Mouse (Mus musculus): ENCODE results near the gene Prss53. TPM values are rescaled to one million over a fixed set of nuclear protein-coding genes. Genes with fewer than 3 reads are reported as not detected.

The Prss53 gene
- polyA plus RNA-seq, 1 experiment from 2014 or later, result 0.21 TPM

DNA sequence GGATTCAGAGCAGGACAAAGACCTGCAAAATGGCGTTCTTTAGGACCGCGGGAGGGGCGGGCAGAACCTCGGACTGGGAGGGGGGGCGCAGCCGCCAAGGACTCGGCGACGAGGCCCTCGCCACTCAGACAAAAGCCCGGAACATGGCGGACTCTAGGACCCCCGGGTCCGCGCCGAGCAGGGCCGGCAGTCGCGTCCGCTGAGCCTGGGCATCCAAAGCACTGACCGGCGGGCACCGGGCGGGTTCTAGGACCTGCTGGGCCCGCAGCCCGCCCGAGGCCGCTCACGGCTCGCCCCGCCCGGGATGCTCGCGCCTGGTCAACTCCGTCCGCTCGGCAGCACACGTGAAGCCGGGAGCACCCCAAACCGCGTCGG lies 15.2 kb downstream of the Prss53 start:
- 0% methylated on average over 43 of the region's 43 CpGs for WGBS (ENCODE audit: insufficient replicate concordance)
- peak overlapping the region; percentile 88 for H3K9ac ChIP-seq
- peak overlapping the region; percentile 80 for H3K4me2 ChIP-seq
- H3K36me3 ChIP-seq (replicated peaks), result peaks cover 42% of the 10 kb centered on the region
- peak overlapping the region; percentile 82 for H3K4me3 ChIP-seq (replicated peaks)
- peak; percentile 71 for ATAC-seq (ENCODE audit: insufficient read depth)
- H3K4me1 ChIP-seq (replicated peaks), result peaks cover 38% of the 10 kb centered on the region
- H3K9me3 ChIP-seq (replicated peaks), result peaks cover 21% of the 10 kb centered on the region
- H3K27ac ChIP-seq (replicated peaks), result peak overlapping the region; percentile 92
- no peaks in the 10 kb centered on the region for H3K27me3 ChIP-seq

GRCm38 (mm10) chr7:127874812-127875626 lies 15.8 kb downstream of the Prss53 start:
- Histone ChIP-seq H3K27ac (replicated peaks) (peak overlapping the region; percentile 92), H3K9ac (peak overlapping the region; percentile 88), H3K4me2 (peak overlapping the region; percentile 80), H3K9me3 (replicated peaks) (peaks cover 15% of the 10 kb centered on the region), H3K27me3 (no peaks in the 10 kb centered on the region), H3K4me3 (replicated peaks) (peak overlapping the region; percentile 82), H3K36me3 (replicated peaks) (peaks cover 40% of the 10 kb centered on the region), H3K4me1 (replicated peaks) (peaks cover 44% of the 10 kb centered on the region)
- 5% methylated on average over 20 of the region's 20 CpGs for WGBS (ENCODE audit: insufficient replicate concordance)
- no peak; the same call in 1 of the 2 replicates for ATAC-seq (ENCODE audit: insufficient read depth)

DNA sequence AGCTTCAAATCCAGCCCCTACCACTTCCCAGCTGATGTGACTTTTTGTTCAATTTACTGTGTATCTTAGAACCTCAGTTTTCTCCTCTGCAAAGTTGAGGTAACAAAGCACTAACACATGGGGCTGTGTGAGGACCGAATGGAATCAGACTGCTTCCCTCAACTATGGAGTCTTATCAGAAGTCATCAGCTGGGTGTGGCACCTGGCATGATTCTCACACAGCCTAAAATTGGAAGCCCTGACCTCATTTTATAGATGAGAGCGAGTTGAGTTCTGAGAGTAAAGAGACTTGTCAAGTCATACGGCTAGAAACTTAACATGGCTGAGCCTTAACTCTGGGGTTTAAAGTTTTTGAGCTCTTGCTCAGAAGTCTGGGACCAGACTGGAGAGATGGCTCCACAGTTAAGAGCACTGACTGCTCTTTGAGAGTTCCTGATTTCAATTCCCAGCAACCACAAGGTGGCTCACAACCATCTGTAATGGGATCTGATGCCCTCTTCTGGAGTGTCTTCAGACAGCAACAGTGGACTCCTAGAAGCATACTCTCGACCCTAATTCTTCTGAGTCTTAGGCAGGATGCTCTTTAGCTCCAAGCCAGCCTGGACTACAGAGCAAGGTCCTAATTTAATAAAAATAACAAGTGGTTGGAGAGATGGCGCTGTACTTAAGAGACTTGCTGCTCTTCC lies 20.5 kb downstream of the Prss53 start:
- Histone ChIP-seq H3K9ac (no peak overlapping the region), H3K4me2 (no peak overlapping the region), H3K4me1 (replicated peaks) (peaks cover 40% of the 10 kb centered on the region), H3K9me3 (replicated peaks) (no peaks in the 10 kb centered on the region), H3K27ac (replicated peaks) (no peak overlapping the region), H3K36me3 (replicated peaks) (peaks cover 48% of the 10 kb centered on the region), H3K4me3 (replicated peaks) (no peak overlapping the region), H3K27me3 (no peaks in the 10 kb centered on the region)
- ATAC-seq (ENCODE audit: insufficient read depth), result no peak
- 51% methylated on average over 5 of the region's 5 CpGs for WGBS (ENCODE audit: insufficient replicate concordance)

GRCm38 (mm10) chr7:127869149-127869810 lies 21.5 kb downstream of the Prss53 start:
- H3K27me3 ChIP-seq, result no peaks in the 10 kb centered on the region
- no peaks in the 10 kb centered on the region for H3K9me3 ChIP-seq (replicated peaks)
- H3K27ac ChIP-seq (replicated peaks), result no peak overlapping the region
- no peak overlapping the region for H3K4me2 ChIP-seq
- ATAC-seq (ENCODE audit: insufficient read depth), result no peak
- peaks cover 30% of the 10 kb centered on the region for H3K4me1 ChIP-seq (replicated peaks)
- 69% methylated on average over 3 of the region's 3 CpGs for WGBS (ENCODE audit: insufficient replicate concordance)
- H3K9ac ChIP-seq, result no peak overlapping the region
- peaks cover 57% of the 10 kb centered on the region for H3K36me3 ChIP-seq (replicated peaks)
- H3K4me3 ChIP-seq (replicated peaks), result no peak overlapping the region

DNA sequence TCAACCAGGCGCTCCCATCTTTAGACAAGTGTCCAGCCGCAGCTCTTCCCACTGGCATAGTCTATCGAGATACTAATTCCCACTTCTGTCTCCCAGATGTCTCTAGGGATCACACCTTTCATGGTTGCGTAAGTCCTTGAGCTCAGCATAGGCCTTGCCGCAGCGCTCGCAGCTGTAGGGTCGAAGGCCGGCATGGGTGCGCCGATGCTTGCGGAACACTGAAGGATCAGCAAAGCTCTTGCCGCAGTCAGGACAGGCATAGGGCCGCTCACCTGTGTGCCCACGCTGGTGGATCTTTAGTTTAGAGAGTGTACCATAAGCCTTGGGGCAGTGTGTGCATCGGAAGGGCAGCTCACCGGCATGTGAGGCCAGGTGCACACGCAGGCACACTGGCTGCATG lies 23.1 kb downstream of the Prss53 start:
- Histone ChIP-seq H3K4me1 (replicated peaks) (peaks cover 23% of the 10 kb centered on the region), H3K4me2 (no peak overlapping the region), H3K27ac (replicated peaks) (no peak overlapping the region), H3K9ac (no peak overlapping the region), H3K36me3 (replicated peaks) (peaks cover 54% of the 10 kb centered on the region), H3K9me3 (replicated peaks) (no peaks in the 10 kb centered on the region), H3K4me3 (replicated peaks) (no peak overlapping the region), H3K27me3 (no peaks in the 10 kb centered on the region)
- 91% methylated on average over 18 of the region's 18 CpGs for WGBS (ENCODE audit: insufficient replicate concordance)
- ATAC-seq (ENCODE audit: insufficient read depth), result no peak

DNA sequence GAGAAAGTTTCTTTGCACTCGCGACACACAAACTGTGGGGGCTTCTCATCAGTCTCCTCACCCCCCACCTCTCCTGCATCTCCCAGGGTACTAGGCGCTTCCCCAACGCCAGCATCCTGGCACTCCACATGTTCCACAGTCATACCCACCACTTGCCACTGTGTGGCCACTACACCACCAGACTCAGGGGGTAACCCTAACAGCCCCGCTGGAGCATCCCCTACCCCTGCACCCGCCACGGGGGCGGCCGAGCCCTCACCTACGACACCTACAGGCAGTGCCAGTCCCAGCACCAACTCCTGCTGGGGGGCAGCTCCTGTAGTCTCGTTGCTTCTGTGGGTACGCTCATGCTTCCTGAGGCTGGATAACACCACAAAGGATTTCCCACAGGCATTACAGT lies 24.3 kb downstream of the Prss53 start:
- H3K36me3 ChIP-seq (replicated peaks), result peaks cover 49% of the 10 kb centered on the region
- H3K4me2 ChIP-seq, result no peak overlapping the region
- no peak overlapping the region for H3K4me3 ChIP-seq (replicated peaks)
- no peaks in the 10 kb centered on the region for H3K9me3 ChIP-seq (replicated peaks)
- no peak overlapping the region for H3K27ac ChIP-seq (replicated peaks)
- no peaks in the 10 kb centered on the region for H3K27me3 ChIP-seq
- peaks cover 14% of the 10 kb centered on the region for H3K4me1 ChIP-seq (replicated peaks)
- 86% methylated on average over 12 of the region's 12 CpGs for WGBS (ENCODE audit: insufficient replicate concordance)
- no peak for ATAC-seq (ENCODE audit: insufficient read depth)
- H3K9ac ChIP-seq, result no peak overlapping the region

DNA sequence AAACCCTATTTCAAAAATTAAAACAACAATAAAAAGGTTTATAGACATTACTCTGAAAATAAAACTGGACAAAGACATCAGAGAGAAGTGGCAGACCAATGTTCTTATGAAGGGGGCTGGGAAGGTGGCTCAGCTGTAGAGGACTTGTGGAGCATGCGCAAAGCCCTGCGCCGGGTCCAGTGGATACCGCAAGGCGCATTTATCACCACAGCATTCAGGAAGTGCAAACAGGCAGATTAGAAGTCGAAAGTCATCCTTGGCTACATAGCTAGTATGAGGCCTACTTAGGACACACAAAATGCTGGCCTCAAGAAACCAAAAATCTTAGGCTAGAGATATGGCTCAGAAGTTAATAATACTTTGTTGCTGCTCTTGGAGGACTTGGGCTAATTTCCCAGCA lies 32.5 kb downstream of the Prss53 start:
- H3K9me3 ChIP-seq (replicated peaks), result no peaks in the 10 kb centered on the region
- H3K27me3 ChIP-seq, result no peaks in the 10 kb centered on the region
- 0 out of 2 replicates have a peak, but pooled peaks have one; percentile 37 for ATAC-seq (ENCODE audit: insufficient read depth)
- no peaks in the 10 kb centered on the region; the same call in 1 of the 2 replicates for H3K4me1 ChIP-seq (replicated peaks)
- H3K9ac ChIP-seq, result no peak overlapping the region
- no peaks in the 10 kb centered on the region for H3K36me3 ChIP-seq (replicated peaks)
- no peak overlapping the region for H3K27ac ChIP-seq (replicated peaks)
- 24% methylated on average over 6 of the region's 6 CpGs for WGBS (ENCODE audit: insufficient replicate concordance)
- H3K4me2 ChIP-seq, result no peak overlapping the region
- no peak overlapping the region for H3K4me3 ChIP-seq (replicated peaks)

DNA sequence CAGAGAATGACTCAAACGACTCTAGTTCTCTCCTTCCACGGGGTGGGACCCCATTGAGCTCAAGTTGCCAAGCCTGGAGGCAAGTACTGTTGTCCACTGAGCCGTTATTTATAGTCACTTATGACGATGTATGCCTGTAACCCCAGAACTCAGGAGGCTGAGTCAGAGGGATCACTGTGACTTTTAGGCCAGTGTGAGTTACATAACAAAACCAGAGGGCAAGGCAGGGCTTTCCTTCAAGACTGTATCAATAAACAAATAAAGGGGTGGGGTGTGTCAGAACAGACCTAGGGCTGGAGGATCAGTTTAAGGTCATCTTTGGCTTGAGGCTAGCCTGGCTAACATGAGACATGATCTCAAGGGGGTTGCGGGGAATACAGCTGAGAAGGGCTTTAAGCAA lies 39.9 kb downstream of the Prss53 start:
- 54% methylated on average over 5 of the region's 5 CpGs for WGBS (ENCODE audit: insufficient replicate concordance)

DNA sequence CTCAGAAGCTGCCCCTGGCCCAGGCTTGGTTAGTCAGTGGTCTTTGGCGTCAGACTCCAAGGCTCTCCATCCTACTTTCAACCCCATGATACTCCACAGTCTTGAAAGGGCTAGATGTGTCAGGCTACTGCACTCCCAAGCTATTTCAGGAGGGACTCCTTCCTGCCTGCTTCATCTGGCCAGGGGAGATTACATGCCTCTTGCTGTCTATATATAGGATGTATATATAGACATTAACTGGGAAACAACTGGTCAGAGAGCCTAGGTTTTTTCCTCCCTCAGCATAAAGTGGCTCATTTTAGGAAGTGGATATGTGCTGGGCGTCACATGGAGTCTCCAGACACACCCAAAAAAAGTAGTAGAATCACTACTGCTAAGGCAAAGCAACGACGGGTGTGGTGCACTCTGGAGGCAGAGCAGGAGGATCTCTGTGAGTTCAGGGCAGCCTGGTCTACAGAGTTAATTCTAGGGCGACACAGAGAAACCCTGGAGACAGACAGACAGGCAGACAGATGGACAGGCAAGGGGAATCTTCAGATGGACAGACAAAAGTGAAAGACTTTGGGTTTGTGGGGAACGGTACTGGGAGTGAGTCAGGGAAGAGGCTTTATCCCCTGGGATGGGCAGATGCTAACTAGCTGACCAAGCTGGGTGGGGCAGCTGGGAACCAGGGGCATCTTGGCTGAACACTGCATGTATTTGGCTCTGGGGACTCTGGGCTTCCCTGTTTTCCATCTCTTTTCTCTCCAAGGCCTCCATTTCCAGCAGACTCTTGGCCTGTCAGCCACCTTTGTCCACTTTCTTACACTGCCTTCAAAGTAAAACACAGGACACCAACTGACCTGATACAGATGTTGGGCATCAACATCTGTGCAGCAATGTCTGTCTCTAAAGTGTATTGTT lies 40.5 kb downstream of the Prss53 start:
- H3K4me1 ChIP-seq (replicated peaks), result peaks cover 10% of the 10 kb centered on the region
- H3K4me2 ChIP-seq, result no peak overlapping the region
- no peaks in the 10 kb centered on the region for H3K9me3 ChIP-seq (replicated peaks)
- H3K27me3 ChIP-seq, result no peaks in the 10 kb centered on the region
- peak; percentile 51 for ATAC-seq (ENCODE audit: insufficient read depth)
- no peak overlapping the region for H3K4me3 ChIP-seq (replicated peaks)
- 0 out of 2 replicates have a peak overlapping the region, but pooled peaks have one; percentile 29 for H3K27ac ChIP-seq (replicated peaks)
- WGBS (ENCODE audit: insufficient replicate concordance), result 31% methylated on average over 6 of the region's 6 CpGs
- peaks cover 14% of the 10 kb centered on the region; the same call in 1 of the 2 replicates for H3K36me3 ChIP-seq (replicated peaks)
- no peak overlapping the region for H3K9ac ChIP-seq

More for the DNA sequence above, 39.9 kb downstream of the Prss53 start:
- Histone ChIP-seq H3K27ac (replicated peaks) (no peak overlapping the region), H3K4me1 (replicated peaks) (peaks cover 10% of the 10 kb centered on the region), H3K9me3 (replicated peaks) (no peaks in the 10 kb centered on the region), H3K27me3 (no peaks in the 10 kb centered on the region), H3K9ac (no peak overlapping the region), H3K4me3 (replicated peaks) (no peak overlapping the region), H3K4me2 (no peak overlapping the region), H3K36me3 (replicated peaks) (peaks cover 14% of the 10 kb centered on the region; the same call in 1 of the 2 replicates)
- no peak for ATAC-seq (ENCODE audit: insufficient read depth)

DNA sequence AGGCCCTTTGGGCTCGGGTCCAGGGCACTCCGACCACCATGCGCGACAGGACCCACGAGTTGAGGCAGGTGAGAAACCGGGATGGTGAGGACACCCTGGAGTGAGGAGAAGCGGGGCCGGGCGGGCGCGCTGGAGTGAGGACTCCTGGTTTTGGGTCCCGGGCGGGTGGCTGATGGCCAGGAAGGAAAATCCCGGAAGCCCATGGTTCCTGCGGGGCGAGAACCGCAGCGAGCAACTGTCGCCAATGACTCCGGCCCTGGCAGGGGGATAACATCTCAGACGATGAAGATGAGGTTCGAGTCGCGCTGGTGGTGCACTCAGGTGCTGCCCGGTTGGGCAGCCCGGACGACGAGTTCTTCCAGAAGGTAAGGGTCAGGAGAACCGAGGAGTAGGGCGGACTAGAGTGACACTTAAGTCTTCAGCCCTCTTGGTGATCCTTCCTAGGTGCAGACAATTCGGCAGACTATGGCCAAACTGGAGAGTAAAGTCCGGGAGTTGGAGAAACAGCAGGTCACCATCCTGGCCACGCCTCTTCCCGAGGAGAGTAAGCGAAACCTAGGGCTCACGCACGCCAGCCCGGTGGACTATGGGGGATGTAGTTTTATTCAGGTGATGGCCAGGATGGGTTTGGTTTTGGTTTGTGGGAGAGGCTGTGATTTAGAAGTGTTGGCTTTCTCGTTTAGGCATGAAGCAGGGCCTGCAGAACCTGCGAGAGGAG lies 48.6 kb downstream of the Prss53 start:
- H3K9ac ChIP-seq, result peak overlapping the region; percentile 78
- H3K4me1 ChIP-seq (replicated peaks), result peaks cover 30% of the 10 kb centered on the region
- WGBS (ENCODE audit: insufficient replicate concordance), result under 1% methylated on average over 40 of the region's 40 CpGs
- ATAC-seq (ENCODE audit: insufficient read depth), result peak; percentile 59
- H3K36me3 ChIP-seq (replicated peaks), result peaks cover 25% of the 10 kb centered on the region
- peak overlapping the region; percentile 79 for H3K4me3 ChIP-seq (replicated peaks)
- H3K27me3 ChIP-seq, result no peaks in the 10 kb centered on the region
- H3K9me3 ChIP-seq (replicated peaks), result no peaks in the 10 kb centered on the region
- peak overlapping the region; percentile 92 for H3K27ac ChIP-seq (replicated peaks)
- H3K4me2 ChIP-seq, result peak overlapping the region; percentile 100

Measured in liver, embryonic 15.5 days (tissue).